Mouse (Mus musculus) layer of hippocampus, postnatal 25 days (tissue): ENCODE measurements at regions not wholly inside any gene's neighbourhood (a gene's known extent, or its start where the extent isn't known, plus 50 kb on each side); places are given as distances from the start of the nearest gene placed in this dataset.
"Not testable (repeated sequence)": the region's sequence is repeated elsewhere in the genome, so short reads cannot be mapped to it uniquely, and the experiment has no call there.

Experiments used
- DNase-seq, 2 experiments: peaks; one replicate each; pipeline ENCODE4 v3.0.0; 2022; ENCODE audit warnings: mixed read lengths in 2 of 2, low spot score in 1 of 2; ENCODE audit errors: extremely low spot score in 1 of 2

GRCm38 (mm10) chr8:20436956-20437355 lies 73.9 kb upstream of the Gm15319 start:
- DNase-seq, result not testable (repeated sequence)

- DNase-seq, result not testable (repeated sequence)
Measured at GRCm38 (mm10) chr8:20433236-20433635, 70.2 kb upstream of the Gm15319 start.

GRCm38 (mm10) chr8:20429469-20429868 lies 66.5 kb upstream of the Gm15319 start:
- not testable (repeated sequence) for DNase-seq

- not testable (repeated sequence) for DNase-seq
Measured at GRCm38 (mm10) chr8:20424903-20425222, 61.9 kb upstream of the Gm15319 start.

- DNase-seq, result peak; percentile 100
Measured at GRCm38 (mm10) chr8:20424104-20424902, 61.3 kb upstream of the Gm15319 start.

GRCm38 (mm10) chr8:20420807-20421206 lies 57.8 kb upstream of the Gm15319 start:
- DNase-seq, result not testable (repeated sequence)
